Mouse (Mus musculus) embryonic facial prominence, embryonic 12.5 days (tissue): ENCODE measurements around the gene Slc4a4. TPM values are rescaled to one million over a fixed set of nuclear protein-coding genes. Genes with fewer than 3 reads are reported as not detected.

ENCODE experiments used
- ATAC-seq: fragments of 200-750 bp; cut with Nextera tagmentation; 2 replicates; pipeline ENCODE4 v1.8.0; 2017; ENCODE audit not compliant: insufficient number of reproducible peaks, insufficient read depth, low FRiP score, low TSS enrichment
- H3K27ac ChIP-seq: fragments of 300-500 bp; sonication (generic); 2 replicates; pipeline ENCODE4 v1.5.1; 2016; ENCODE audit warnings: mild to moderate bottlenecking
- H3K27me3 ChIP-seq: fragments of 300-500 bp; sonication (generic); 2 replicates; pipeline ENCODE4 v1.6.1; 2016; ENCODE audit warnings: mild to moderate bottlenecking, moderate library complexity
- H3K36me3 ChIP-seq: fragments of 300-500 bp; sonication (generic); 2 replicates; pipeline ENCODE4 v1.6.1; 2016; ENCODE audit warnings: mild to moderate bottlenecking
- H3K4me1 ChIP-seq: fragments of 300-500 bp; sonication (generic); 2 replicates; pipeline ENCODE4 v1.6.1; 2016
- H3K4me2 ChIP-seq: fragments of 300-500 bp; sonication (generic); replicated peaks from 2 replicates; pipeline ENCODE4 v1.6.1; 2016; ENCODE audit warnings: mild to moderate bottlenecking, moderate library complexity
- H3K4me3 ChIP-seq: fragments of 300-500 bp; sonication (generic); 2 replicates; pipeline ENCODE4 v1.5.1; 2016; ENCODE audit warnings: mild to moderate bottlenecking
- H3K9ac ChIP-seq: fragments of 300-500 bp; sonication (generic); 2 replicates; pipeline ENCODE4 v1.6.1; 2016; ENCODE audit warnings: mild to moderate bottlenecking, moderate library complexity
- H3K9me3 ChIP-seq: fragments of 300-500 bp; sonication (generic); 2 replicates; pipeline ENCODE4 v1.6.1; 2016; ENCODE audit warnings: mild to moderate bottlenecking, moderate library complexity
- WGBS: fragments of 180-500 bp; shearing (Covaris S2); methylation state at CpG from one replicate; pipeline ENCODE4 v1.1.7; 2016; 5-methylcytosine and 5-hydroxymethylcytosine counted together
- polyA plus RNA-seq: library from polyadenylated mRNA; unstranded; fragments of >200 nt; fragmentation: Nextera tagmentation; extraction: Ambion mirVana; gene quantifications from 2 replicates; pipeline ENCODE4 v1.2.1, GENCODE M21; 2016

Slc4a4 gene
- polyA plus RNA-seq, 1 experiment from 2014 or later = 2.8 TPM

GRCm38 (mm10) chr5:88939151-88939550 lies 52.5 kb downstream of the Slc4a4 start:
- Histone ChIP-seq H3K27me3 (no peaks in the 10 kb centered on the region), H3K4me1 (peaks cover 8% of the 10 kb centered on the region; the same call in 1 of the 2 replicates), H3K4me2 (no peak overlapping the region), H3K9ac (no peak overlapping the region), H3K27ac (no peak overlapping the region), H3K4me3 (no peak overlapping the region), H3K9me3 (no peaks in the 10 kb centered on the region), H3K36me3 (no peaks in the 10 kb centered on the region)
- no peak for ATAC-seq
- 33% methylated on average over 6 of the region's 6 CpGs for WGBS

DNA sequence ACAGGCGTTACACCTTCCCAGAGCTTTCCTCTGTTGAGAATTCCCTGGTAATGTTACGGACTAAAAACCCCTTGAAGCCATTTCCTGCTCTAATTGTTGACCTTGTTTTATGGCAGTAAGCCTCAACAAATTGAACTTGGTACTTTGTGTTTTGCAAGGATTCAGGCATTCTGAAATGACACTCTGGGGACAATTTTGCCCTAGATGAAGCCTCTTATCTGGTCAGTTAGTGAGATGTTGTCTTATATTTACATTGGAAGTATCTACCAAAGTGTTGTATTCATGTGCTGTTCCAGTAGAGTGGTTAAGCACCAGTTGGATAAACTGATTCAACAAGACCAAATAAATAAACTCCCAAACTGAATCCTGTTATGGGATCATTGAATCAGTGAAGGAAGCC lies 53.2 kb downstream of the Slc4a4 start:
- no peak for ATAC-seq
- Histone ChIP-seq H3K27me3 (no peaks in the 10 kb centered on the region), H3K4me1 (0 out of 2 replicates have a peak, but pooled peaks cover 8% of the 10 kb centered on the region), H3K4me3 (no peak overlapping the region), H3K9me3 (no peaks in the 10 kb centered on the region), H3K4me2 (no peak overlapping the region), H3K9ac (no peak overlapping the region), H3K36me3 (no peaks in the 10 kb centered on the region), H3K27ac (no peak overlapping the region)
- WGBS = 62% methylated on average over 2 of the region's 2 CpGs

- Histone ChIP-seq H3K4me3 (no peak overlapping the region), H3K27me3 (no peaks in the 10 kb centered on the region), H3K4me2 (no peak overlapping the region), H3K9me3 (no peaks in the 10 kb centered on the region), H3K9ac (no peak overlapping the region), H3K36me3 (no peaks in the 10 kb centered on the region), H3K27ac (no peak overlapping the region), H3K4me1 (0 out of 2 replicates have a peak, but pooled peaks cover 8% of the 10 kb centered on the region)
- no peak for ATAC-seq
- 79% methylated on average over 7 of the region's 7 CpGs for WGBS
These were observed 55.3 kb downstream of the Slc4a4 start for GRCm38 (mm10) chr5:88941905-88942304.

DNA sequence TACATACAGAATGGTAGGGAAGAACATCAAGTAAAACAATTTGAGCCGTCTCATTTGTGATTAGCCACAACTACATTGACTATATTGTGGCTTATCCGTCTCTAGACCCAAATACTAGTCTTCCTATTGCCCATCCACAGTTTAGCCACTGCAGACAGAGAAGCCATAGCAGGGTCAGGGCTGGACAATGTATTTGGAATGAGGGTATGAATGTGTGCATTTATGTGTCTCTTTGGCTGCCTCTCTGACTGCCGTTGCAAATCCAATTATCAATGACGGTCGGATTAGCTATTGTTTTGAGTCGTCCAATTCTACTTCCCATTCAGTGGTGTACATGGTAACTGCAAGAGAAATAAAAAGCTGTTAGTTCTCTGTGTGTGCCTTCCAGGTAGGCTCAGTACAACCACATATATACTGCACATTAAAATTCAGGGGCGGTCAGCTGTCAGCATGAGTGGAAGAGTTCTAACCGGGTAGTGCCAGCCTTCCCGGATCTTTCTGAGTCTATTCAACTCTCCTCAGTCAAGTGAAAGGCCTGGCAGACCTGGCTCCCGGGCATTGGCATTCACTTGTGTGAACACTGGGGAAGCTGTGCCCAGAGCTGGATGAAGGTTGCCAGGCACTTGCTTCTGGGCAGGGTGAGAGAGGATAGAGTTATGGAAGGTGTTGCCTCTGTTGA lies 59.2 kb downstream of the Slc4a4 start:
- 84% methylated on average over 10 of the region's 10 CpGs for WGBS
- no peak for ATAC-seq
- Histone ChIP-seq H3K9me3 (no peaks in the 10 kb centered on the region), H3K4me2 (no peak overlapping the region), H3K36me3 (no peaks in the 10 kb centered on the region), H3K4me1 (no peaks in the 10 kb centered on the region), H3K4me3 (no peak overlapping the region), H3K27ac (no peak overlapping the region), H3K27me3 (no peaks in the 10 kb centered on the region), H3K9ac (no peak overlapping the region)

DNA sequence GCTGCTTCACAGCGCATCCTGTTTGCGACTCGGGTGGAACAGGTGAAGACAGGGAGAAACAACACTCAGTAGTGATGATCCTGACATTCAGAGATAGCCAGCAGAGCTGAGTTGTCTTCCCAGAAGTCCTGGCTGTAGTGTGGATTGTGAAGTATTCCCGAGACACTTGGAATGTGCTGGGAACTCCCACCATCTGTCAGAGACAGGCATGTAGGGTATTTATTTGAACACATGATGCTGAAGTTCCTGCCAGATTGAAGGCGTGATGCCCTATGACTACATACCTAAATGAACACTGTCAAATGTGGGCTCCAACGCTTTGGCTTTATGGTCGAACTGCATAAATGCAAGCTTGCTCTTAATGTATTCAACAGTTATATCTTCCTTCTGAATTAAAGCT lies 63.7 kb downstream of the Slc4a4 start:
- H3K36me3 ChIP-seq = no peaks in the 10 kb centered on the region
- no peak overlapping the region for H3K27ac ChIP-seq
- H3K4me2 ChIP-seq = no peak overlapping the region
- H3K4me3 ChIP-seq = no peak overlapping the region
- no peak for ATAC-seq
- H3K9me3 ChIP-seq = no peaks in the 10 kb centered on the region
- H3K27me3 ChIP-seq = no peaks in the 10 kb centered on the region
- H3K4me1 ChIP-seq = no peaks in the 10 kb centered on the region
- H3K9ac ChIP-seq = no peak overlapping the region
- WGBS = 92% methylated on average over 7 of the region's 7 CpGs

DNA sequence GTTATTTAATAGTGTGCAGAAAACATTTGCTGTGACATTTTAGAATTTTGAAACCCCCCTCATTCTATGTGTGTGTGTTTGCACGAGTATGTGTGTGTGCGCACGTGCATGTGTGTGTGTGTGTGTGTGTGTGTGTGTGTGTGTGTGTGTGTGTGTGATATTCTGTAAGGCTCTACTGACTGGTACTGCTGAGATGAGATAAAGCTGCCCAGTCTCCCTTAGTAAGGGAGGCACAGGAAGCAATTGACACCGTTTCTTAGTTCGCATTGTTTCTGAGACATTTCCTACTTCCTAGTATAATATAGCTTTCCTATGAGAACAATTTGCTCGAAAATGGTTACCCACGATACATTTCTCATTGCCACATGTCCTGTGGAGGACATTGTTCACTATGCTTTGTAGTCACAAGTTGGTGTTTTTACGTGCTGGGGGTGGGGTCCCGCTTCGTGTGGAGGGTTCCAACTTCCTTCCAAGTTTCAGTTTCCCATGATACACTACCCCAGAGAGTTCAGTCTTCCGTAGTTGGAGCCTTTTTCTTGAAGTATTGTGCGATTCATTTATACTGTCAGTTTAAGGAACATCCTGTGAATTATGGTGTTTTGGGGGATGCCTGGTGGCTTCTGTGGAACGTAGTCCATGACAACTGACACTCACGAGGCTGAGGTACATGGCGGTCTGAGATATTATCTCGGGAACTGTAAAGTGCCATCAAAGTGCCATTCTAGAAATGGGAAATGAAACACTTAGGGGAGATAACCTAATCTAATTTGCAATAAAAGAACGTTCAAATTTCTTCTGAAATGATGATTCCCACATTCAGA lies 66.3 kb downstream of the Slc4a4 start:
- no peak overlapping the region for H3K27ac ChIP-seq
- 73% methylated on average over 17 of the region's 17 CpGs for WGBS
- ATAC-seq = no peak

DNA sequence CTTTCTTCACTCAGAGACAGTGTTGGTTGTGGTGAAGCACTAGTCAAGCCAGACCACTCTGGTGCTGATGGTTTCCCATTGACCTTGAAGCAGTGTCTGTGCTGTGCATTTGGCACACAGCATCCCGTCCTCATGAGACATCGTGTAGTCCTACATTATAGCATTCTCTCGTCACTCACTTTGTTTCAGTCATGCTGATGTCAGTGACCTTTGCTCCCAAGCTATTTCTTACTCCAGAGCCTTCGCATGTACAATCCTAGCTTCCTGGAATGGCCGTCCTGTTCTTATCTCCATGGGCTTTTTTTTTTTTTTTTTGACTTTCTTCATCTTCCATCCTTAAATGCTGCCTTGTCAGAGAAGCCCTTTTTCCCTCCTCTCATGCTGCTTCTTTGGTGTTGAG lies 71.1 kb downstream of the Slc4a4 start:
- Histone ChIP-seq H3K9ac (no peak overlapping the region), H3K4me1 (no peaks in the 10 kb centered on the region), H3K36me3 (no peaks in the 10 kb centered on the region), H3K9me3 (no peaks in the 10 kb centered on the region), H3K4me2 (no peak overlapping the region), H3K4me3 (no peak overlapping the region), H3K27ac (no peak overlapping the region), H3K27me3 (no peaks in the 10 kb centered on the region)
- ATAC-seq = no peak
- 79% methylated on average over 5 of the region's 5 CpGs for WGBS

More for the DNA sequence above, 66.3 kb downstream of the Slc4a4 start:
- Histone ChIP-seq H3K9ac (no peak overlapping the region), H3K4me1 (no peaks in the 10 kb centered on the region), H3K9me3 (no peaks in the 10 kb centered on the region), H3K4me3 (no peak overlapping the region), H3K36me3 (no peaks in the 10 kb centered on the region), H3K4me2 (no peak overlapping the region), H3K27me3 (no peaks in the 10 kb centered on the region)

DNA sequence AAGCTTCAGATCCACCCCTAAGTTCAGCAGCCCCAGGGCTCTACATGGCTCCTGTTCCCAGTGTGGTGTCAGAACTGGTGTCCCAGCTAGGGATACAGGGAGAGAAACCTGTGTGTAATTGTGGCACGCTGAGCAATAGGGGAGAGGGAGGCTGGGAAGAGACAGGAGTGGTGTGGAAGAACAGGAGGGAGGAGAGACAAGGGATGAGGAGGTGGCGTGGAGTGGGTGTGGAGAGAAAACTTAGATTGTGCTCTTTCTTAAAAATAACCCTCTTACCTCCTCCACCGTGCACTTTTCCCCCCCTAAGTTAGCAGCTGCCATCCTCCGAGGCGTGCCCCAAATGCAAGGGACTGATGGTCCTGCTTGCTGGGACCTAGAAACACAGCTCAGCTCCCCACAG lies 72.3 kb downstream of the Slc4a4 start:
- no peak for ATAC-seq
- H3K36me3 ChIP-seq = no peaks in the 10 kb centered on the region
- H3K4me2 ChIP-seq = no peak overlapping the region
- no peaks in the 10 kb centered on the region for H3K9me3 ChIP-seq
- no peak overlapping the region for H3K9ac ChIP-seq
- H3K4me3 ChIP-seq = no peak overlapping the region
- no peaks in the 10 kb centered on the region for H3K4me1 ChIP-seq
- H3K27me3 ChIP-seq = no peaks in the 10 kb centered on the region
- H3K27ac ChIP-seq = no peak overlapping the region
- 87% methylated on average over 5 of the region's 5 CpGs for WGBS

DNA sequence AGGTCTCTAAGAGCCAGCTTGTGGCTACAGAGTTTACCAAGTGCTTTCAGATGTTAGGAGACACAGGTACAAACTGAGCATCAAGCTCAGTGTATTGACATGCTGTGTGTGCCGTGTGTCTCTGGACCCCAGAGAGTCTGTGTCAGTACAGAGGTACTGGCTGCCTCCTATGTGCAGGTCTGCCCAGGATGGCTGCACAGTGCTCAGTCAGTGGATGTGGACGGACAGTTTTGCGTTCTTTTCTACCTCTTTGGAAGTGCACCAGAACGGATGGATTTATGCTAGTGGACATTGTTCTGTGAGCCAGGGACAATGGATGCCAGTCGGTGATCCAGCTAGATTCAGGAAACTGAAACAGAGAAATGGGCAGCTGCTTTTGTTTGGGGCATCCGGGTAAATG lies 72.8 kb downstream of the Slc4a4 start:
- Histone ChIP-seq H3K36me3 (no peaks in the 10 kb centered on the region), H3K27ac (no peak overlapping the region), H3K4me2 (no peak overlapping the region), H3K9me3 (no peaks in the 10 kb centered on the region), H3K4me3 (no peak overlapping the region), H3K27me3 (no peaks in the 10 kb centered on the region), H3K9ac (no peak overlapping the region), H3K4me1 (no peaks in the 10 kb centered on the region)
- ATAC-seq = no peak
- 87% methylated on average over 6 of the region's 6 CpGs for WGBS

- ATAC-seq = no peak
- no peaks in the 10 kb centered on the region for H3K4me1 ChIP-seq
- H3K9me3 ChIP-seq = no peaks in the 10 kb centered on the region
- no peak overlapping the region for H3K4me2 ChIP-seq
- no peaks in the 10 kb centered on the region for H3K36me3 ChIP-seq
- H3K27ac ChIP-seq = no peak overlapping the region
- H3K27me3 ChIP-seq = no peaks in the 10 kb centered on the region
- no peak overlapping the region for H3K9ac ChIP-seq
- no peak overlapping the region for H3K4me3 ChIP-seq
- 79% methylated on average over 5 of the region's 5 CpGs for WGBS
These were observed 73.9 kb downstream of the Slc4a4 start for GRCm38 (mm10) chr5:88960342-88961105.

DNA sequence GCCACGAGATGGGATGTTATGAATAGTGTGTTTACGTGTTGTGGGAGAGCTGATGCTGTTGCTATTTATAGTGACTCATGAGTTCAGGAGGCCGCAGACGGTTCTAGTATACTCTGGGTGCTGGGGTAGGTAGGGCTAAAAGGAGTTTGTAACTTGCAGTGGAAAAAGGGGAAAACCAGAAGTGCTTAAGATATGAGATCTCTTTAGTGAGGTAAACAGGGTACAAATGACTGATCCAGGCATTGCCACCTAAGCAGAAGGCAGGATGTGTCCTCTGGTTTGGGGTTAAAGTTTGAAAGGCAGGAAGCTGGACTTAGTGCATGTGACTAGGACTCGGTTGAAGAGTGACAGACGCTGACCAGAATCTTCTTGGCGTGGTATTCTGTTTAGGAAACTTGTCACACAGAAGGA lies 74.7 kb downstream of the Slc4a4 start:
- Histone ChIP-seq H3K9me3 (no peaks in the 10 kb centered on the region), H3K4me1 (no peaks in the 10 kb centered on the region), H3K9ac (no peak overlapping the region), H3K4me3 (no peak overlapping the region), H3K36me3 (no peaks in the 10 kb centered on the region), H3K27ac (no peak overlapping the region), H3K4me2 (no peak overlapping the region), H3K27me3 (no peaks in the 10 kb centered on the region)
- ATAC-seq = no peak
- WGBS = 79% methylated on average over 7 of the region's 7 CpGs
